Mouse (Mus musculus): ENCODE measurements at regions not wholly inside any gene's neighbourhood (a gene's known extent, or its start where the extent isn't known, plus 50 kb on each side); places are given as distances from the start of the nearest gene placed in this dataset.

DNA sequence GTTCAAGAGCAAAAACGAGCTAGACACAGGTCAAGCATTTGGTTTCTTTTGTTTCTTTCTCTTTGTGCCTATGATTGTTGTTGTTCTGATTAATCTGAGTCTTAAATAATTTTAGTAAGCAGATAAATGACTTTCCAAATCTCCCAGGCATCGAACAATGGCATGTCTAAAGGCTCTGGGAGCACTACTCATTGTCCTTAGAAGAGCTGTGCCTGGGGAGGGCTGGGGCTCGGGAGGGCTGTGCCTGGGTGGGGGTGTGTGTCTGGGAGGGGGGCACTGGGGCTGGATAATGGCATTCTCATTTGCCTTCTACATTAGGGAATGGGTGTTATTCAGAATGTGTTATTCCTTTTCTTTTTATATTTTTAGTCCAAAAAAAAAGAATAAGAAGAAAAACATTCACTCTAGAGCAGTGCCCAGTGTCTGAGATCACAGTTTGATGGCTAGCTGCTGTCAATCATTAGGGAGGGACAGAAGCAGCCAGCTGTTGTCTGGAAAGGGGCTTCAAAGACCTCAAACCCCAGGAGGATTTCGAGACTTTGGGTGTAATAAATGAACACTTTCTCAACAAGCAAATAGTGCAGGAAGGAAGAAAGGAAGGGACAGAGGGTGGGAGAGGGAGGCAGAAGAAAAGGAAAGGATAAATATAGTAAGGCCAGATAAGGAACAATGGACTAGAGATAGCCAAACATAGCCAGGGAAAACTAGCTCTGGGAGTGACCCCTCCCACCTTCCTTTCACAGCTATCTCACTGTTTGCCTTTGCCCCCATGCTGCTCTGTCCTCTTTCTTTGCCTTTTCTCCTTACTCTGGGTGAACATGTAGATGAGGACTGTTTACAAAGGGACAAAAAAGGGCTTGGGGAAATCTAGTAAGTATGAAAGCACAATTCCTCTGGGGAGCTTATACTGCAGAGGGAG is 264.2 kb upstream of the Pcsk5 start:
- Histone ChIP-seq H3K36me3 (no peaks in the 10 kb centered on the region), H3K4me3 (no peak overlapping the region), H3K9me3 (replicated peaks) (no peaks in the 10 kb centered on the region), H3K27ac (ENCODE audit: poor library complexity, severe bottlenecking) (peak overlapping the region; percentile 82), H3K4me1 (replicated peaks) (peaks cover 16% of the 10 kb centered on the region), H3K27me3 (replicated peaks) (no peaks in the 10 kb centered on the region), H3K9ac (no peak overlapping the region), H3K4me2 (peak overlapping the region; percentile 16)
- WGBS, result 18% methylated on average over 4 of the region's 4 CpGs
- peak; percentile 87 for ATAC-seq (ENCODE audit: insufficient number of reproducible peaks, low FRiP score)

DNA sequence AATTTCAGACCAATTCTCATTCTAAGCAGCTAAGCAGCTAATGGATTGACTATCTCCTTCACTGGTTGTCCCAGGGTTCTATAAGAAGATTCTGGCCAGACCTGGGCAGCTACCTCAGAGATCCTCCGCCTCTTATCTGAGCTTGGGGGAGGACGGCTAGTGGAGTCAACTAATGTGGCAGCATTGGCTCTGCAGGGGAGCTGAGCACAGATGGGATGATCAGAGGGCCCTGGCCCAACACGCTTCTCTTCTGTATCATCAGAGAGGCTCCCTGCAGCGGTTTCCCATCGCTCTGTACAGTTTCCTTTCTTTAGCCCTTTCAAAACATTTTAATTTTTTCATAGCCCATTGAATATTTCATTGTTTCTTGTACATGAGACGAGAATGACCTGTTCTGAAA is 245.9 kb upstream of the Pcsk5 start:
- Histone ChIP-seq H3K36me3 (no peaks in the 10 kb centered on the region), H3K4me2 (no peak overlapping the region), H3K4me3 (no peak overlapping the region), H3K27ac (ENCODE audit: poor library complexity, severe bottlenecking) (no peak overlapping the region), H3K27me3 (replicated peaks) (no peaks in the 10 kb centered on the region), H3K9ac (no peak overlapping the region), H3K4me1 (replicated peaks) (no peaks in the 10 kb centered on the region), H3K9me3 (replicated peaks) (no peaks in the 10 kb centered on the region)
- no peak for ATAC-seq (ENCODE audit: insufficient number of reproducible peaks, low FRiP score)
- WGBS, result 55% methylated on average over 6 of the region's 6 CpGs

DNA sequence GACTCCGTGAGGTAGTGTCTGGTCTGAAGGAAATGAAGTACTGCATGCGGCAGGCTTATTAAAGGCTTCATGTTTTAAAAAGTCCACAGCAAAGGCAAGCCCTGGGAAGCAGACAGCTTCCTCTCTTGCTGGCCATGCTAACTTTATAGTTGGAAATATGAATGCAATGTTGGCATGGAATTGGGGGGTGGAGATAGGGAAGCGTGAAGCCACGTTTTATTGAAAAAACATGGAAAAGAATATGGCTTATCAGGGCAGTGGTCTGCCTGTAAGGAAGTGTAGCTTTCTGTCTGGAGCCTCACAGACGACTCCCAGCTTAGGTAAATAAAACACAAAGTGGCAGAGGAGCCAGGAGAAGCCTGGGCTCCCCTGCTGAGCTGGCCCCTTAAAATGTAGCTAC is 231.5 kb upstream of the Pcsk5 start:
- peak overlapping the region; percentile 49; the same call in 1 of the 2 replicates for H3K27ac ChIP-seq (ENCODE audit: poor library complexity, severe bottlenecking)
- H3K4me3 ChIP-seq, result no peak overlapping the region
- peak; percentile 57; the same call in 1 of the 2 replicates for ATAC-seq (ENCODE audit: insufficient number of reproducible peaks, low FRiP score)
- H3K9ac ChIP-seq, result no peak overlapping the region
- peaks cover 20% of the 10 kb centered on the region for H3K4me1 ChIP-seq (replicated peaks)
- no peak overlapping the region for H3K4me2 ChIP-seq
- H3K36me3 ChIP-seq, result no peaks in the 10 kb centered on the region
- H3K9me3 ChIP-seq (replicated peaks), result no peaks in the 10 kb centered on the region
- 42% methylated on average over 5 of the region's 5 CpGs for WGBS
- H3K27me3 ChIP-seq (replicated peaks), result no peaks in the 10 kb centered on the region

DNA sequence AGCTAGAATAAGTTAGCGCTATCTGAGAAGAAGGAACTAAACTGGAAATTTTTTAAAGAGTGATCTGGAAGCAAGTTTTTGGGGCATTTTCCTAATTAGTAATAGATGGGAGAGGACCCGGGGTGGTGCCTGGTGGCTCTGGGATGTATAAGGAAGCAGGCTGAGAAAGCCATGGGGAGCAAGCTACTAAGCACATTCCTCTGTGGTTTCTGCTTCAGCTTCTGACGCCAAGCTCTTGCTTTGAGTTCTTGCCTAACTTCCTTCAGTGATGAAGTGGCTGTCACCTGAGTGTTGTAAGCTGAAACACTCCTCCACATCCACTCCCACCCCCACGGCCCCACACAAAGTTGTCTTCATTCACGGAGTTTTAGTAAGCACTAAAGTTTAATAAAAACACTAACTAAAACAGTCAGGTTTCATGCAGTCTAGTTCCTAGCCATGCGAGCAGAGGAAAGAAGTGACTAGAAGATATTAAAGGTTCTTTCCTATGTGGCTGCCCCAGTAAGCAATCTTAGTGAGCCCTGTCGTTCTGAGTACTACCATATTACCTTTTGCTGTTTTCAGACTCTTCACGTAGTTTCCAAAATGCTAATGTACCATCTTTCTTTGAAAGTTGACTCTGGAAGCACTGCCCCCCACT is 230.5 kb upstream of the Pcsk5 start:
- Histone ChIP-seq H3K9ac (no peak overlapping the region), H3K27ac (ENCODE audit: poor library complexity, severe bottlenecking) (no peak overlapping the region), H3K9me3 (replicated peaks) (no peaks in the 10 kb centered on the region), H3K4me3 (no peak overlapping the region), H3K4me1 (replicated peaks) (peaks cover 19% of the 10 kb centered on the region), H3K27me3 (replicated peaks) (no peaks in the 10 kb centered on the region), H3K36me3 (no peaks in the 10 kb centered on the region), H3K4me2 (no peak overlapping the region)
- WGBS, result 64% methylated on average over 8 of the region's 8 CpGs
- ATAC-seq (ENCODE audit: insufficient number of reproducible peaks, low FRiP score), result no peak

DNA sequence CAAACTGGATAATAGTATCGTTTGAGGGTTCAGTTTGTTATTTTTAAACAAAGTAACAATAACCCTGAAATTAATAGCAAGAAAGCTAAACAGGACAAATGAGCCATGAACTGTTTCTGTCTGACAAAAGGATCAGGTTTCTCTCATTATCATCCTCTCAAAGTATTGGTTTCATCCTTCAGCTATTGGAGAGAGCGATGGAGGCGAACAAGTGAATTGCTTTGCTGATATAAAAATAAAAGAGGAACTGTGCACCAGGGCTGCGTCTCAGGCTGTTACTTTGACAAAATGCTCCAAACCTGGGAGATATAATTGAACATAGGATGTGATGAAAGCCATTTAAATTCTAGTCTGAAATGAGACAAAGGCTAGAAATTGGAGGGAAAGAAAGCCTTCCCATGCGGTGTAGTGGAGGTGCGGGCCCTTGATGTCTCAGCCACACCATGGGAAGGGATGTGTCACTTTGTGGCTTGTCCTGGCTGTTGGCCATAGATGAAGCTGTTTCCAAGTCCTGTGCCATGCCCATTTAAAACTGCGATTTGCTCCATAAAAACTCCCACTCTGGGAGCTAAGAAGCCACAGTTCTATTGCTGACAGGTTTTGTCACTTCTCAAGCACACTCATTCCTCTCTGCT is 219.9 kb upstream of the Pcsk5 start:
- no peak overlapping the region for H3K9ac ChIP-seq
- 82% methylated on average over 7 of the region's 7 CpGs for WGBS
- no peak overlapping the region for H3K4me2 ChIP-seq
- no peaks in the 10 kb centered on the region for H3K36me3 ChIP-seq
- H3K27me3 ChIP-seq (replicated peaks), result no peaks in the 10 kb centered on the region
- H3K9me3 ChIP-seq (replicated peaks), result no peaks in the 10 kb centered on the region
- no peak for ATAC-seq (ENCODE audit: insufficient number of reproducible peaks, low FRiP score)
- H3K4me3 ChIP-seq, result no peak overlapping the region
- H3K4me1 ChIP-seq (replicated peaks), result peaks cover 6% of the 10 kb centered on the region; the same call in 1 of the 2 replicates
- no peak overlapping the region for H3K27ac ChIP-seq (ENCODE audit: poor library complexity, severe bottlenecking)

DNA sequence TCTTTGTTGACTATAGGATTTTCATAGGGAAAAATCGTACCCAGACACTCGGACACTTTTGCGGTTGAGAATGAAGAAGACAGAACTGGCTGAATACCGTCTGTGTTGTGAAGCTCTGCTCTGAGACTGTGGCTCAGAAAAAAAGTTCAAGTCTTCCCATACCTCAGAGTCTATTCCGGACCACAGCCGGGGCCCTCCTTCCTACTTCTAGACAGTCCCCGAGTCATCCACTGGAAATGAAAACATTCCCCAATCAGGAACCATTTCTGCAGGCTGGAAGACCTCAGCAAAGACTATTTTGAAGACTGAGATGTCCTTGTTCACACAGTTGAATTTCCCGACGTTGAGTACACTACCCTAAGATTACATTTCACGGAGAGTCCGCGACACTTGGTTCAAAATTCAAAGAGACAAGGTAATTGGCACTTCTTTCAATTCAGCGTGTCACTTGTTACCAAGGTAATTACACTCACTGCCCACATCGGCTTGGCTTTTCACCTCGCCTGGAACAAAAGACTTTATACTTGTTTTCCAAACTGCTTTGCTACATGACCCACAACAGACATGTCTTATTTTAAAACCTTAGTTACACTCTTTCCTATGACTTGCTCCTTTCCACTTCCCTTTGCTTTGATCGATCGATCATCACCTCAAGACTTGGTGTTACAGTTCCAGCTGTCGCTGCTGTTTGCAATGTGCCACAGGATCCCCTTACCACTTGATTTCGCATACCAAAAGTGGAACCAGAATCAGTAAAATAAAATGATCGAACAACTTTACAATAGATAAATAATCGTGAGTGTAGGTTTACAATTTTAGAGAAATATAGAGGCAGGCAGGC is 219.2 kb upstream of the Pcsk5 start:
- H3K36me3 ChIP-seq, result no peaks in the 10 kb centered on the region
- ATAC-seq (ENCODE audit: insufficient number of reproducible peaks, low FRiP score), result no peak
- no peak overlapping the region for H3K4me3 ChIP-seq
- 75% methylated on average over 21 of the region's 21 CpGs for whole genome bisulfite sequencing
- peaks cover 6% of the 10 kb centered on the region; the same call in 1 of the 2 replicates for H3K4me1 ChIP-seq (replicated peaks)
- no peak overlapping the region for H3K27ac ChIP-seq (ENCODE audit: poor library complexity, severe bottlenecking)
- no peak overlapping the region for H3K9ac ChIP-seq
- no peak overlapping the region for H3K4me2 ChIP-seq
- H3K27me3 ChIP-seq (replicated peaks), result no peaks in the 10 kb centered on the region
- H3K9me3 ChIP-seq (replicated peaks), result no peaks in the 10 kb centered on the region

DNA sequence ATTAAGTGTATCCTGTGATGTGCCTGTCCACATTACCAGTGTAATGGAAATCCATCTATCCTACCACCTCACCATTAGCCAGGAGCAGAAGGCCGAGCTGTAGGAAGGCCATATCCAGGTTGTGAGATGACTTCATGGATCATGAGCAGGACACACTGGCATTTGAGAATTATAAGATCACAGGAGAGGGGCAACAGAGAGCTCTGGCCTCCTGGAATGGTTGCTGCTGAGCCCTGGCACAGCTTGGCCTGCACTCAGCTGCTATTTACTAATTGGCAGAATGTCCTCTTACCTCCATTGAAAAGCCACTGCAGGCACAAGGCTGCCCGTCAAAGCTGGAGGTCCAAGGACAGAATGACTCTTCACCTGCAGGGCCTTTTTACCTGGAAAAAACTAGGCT is 212.9 kb upstream of the Pcsk5 start:
- 86% methylated on average over 2 of the region's 2 CpGs for WGBS
- H3K36me3 ChIP-seq, result no peaks in the 10 kb centered on the region
- no peaks in the 10 kb centered on the region for H3K27me3 ChIP-seq (replicated peaks)
- H3K4me1 ChIP-seq (replicated peaks), result peaks cover 4% of the 10 kb centered on the region; the same call in 1 of the 2 replicates
- ATAC-seq (ENCODE audit: insufficient number of reproducible peaks, low FRiP score), result no peak
- no peak overlapping the region for H3K4me2 ChIP-seq
- no peak overlapping the region for H3K4me3 ChIP-seq
- H3K9ac ChIP-seq, result no peak overlapping the region
- H3K9me3 ChIP-seq (replicated peaks), result no peaks in the 10 kb centered on the region
- no peak overlapping the region for H3K27ac ChIP-seq (ENCODE audit: poor library complexity, severe bottlenecking)

DNA sequence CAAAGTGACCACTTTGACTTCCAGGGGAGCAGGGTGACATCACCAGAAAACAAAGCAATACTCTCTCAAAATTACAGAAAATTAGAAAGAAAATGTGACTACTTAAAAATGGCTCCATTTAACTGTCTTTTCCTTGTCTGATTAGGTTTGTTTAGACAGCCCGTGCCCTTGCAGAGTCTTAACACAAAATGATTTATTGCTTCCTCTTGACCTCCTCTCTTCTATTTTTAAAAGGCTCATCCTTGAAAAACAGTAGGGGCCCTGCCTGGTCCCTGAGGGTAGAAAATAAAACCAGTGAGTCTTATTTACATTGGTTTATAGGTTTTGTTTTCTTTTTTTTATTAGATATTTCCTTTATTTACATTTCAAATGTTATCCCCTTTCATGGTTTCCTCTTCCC is 196.8 kb upstream of the Pcsk5 start:
- no peak for ATAC-seq (ENCODE audit: insufficient number of reproducible peaks, low FRiP score)
- Histone ChIP-seq H3K4me2 (no peak overlapping the region), H3K9me3 (replicated peaks) (no peaks in the 10 kb centered on the region), H3K9ac (no peak overlapping the region), H3K4me3 (no peak overlapping the region), H3K36me3 (no peaks in the 10 kb centered on the region), H3K4me1 (replicated peaks) (no peaks in the 10 kb centered on the region), H3K27me3 (replicated peaks) (no peaks in the 10 kb centered on the region), H3K27ac (ENCODE audit: poor library complexity, severe bottlenecking) (no peak overlapping the region)
- 37% methylated on average over 1 of the region's 1 CpGs for WGBS

DNA sequence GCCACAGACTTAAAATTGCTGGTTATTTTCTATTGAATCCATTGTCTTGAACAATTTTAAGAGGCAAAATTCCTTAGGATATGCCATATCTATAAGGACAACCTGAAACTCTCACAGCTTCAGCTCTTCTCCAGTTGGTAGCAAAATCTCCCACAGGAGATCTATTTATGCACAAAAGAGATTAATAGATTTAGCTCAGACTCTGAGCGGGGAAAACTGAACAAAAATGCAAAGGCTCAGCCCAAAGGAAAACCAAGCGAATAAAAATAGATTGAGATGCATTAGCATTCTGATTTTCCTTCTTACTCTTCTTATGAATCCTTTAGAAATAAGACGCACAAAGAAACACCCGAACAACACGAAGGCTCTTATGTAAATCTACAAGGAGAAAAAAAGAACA is 196.2 kb upstream of the Pcsk5 start:
- no peaks in the 10 kb centered on the region for H3K36me3 ChIP-seq
- no peaks in the 10 kb centered on the region for H3K9me3 ChIP-seq (replicated peaks)
- H3K4me2 ChIP-seq, result no peak overlapping the region
- H3K9ac ChIP-seq, result no peak overlapping the region
- no peak overlapping the region for H3K4me3 ChIP-seq
- 82% methylated on average over 5 of the region's 5 CpGs for WGBS
- no peaks in the 10 kb centered on the region for H3K4me1 ChIP-seq (replicated peaks)
- ATAC-seq (ENCODE audit: insufficient number of reproducible peaks, low FRiP score), result no peak
- no peak overlapping the region for H3K27ac ChIP-seq (ENCODE audit: poor library complexity, severe bottlenecking)
- H3K27me3 ChIP-seq (replicated peaks), result no peaks in the 10 kb centered on the region

DNA sequence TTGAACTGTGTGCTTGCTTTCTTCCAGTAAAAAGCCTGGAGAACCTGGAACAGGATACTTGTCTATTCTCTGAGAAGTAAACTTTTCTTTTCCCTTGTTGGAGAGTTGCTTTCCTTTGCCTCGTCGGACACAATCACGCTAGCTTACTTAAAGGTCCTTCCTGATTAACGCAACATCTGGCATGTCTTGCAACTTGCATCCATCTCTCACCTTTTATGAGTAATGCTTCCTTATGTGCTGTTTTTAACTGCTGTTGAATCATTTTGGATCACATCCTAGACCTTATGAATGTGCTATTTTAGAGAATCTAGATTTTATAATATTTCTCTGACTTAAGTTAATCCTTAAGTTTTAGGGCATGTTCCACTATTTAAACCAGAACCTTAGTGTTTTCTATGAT is 188.4 kb upstream of the Pcsk5 start:
- Histone ChIP-seq H3K9me3 (replicated peaks) (no peaks in the 10 kb centered on the region), H3K27me3 (replicated peaks) (no peaks in the 10 kb centered on the region), H3K9ac (no peak overlapping the region), H3K36me3 (no peaks in the 10 kb centered on the region), H3K27ac (ENCODE audit: poor library complexity, severe bottlenecking) (no peak overlapping the region), H3K4me1 (replicated peaks) (no peaks in the 10 kb centered on the region), H3K4me2 (no peak overlapping the region), H3K4me3 (no peak overlapping the region)
- 82% methylated on average over 4 of the region's 4 CpGs for WGBS
- no peak for ATAC-seq (ENCODE audit: insufficient number of reproducible peaks, low FRiP score)

DNA sequence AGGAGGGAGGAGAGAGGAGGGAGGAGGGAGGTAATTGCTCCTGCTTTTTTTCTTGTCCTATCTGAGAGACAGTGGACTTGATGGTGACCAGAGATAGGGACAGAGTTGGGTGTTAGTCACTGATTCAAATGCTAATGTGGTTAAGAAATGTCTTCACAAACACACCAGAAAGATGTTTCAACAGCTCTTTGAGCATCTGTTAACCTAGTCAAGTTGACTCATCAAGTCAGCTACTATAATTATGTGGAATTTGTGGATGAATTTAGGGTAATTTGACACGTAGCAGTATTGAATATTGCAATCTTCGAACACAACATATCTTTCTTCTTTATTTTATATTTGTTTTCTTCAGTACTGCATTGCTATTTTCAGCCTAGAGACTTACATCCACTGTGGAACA is 182.9 kb upstream of the Pcsk5 start:
- H3K27me3 ChIP-seq (replicated peaks), result no peaks in the 10 kb centered on the region
- H3K9me3 ChIP-seq (replicated peaks), result no peaks in the 10 kb centered on the region
- no peak overlapping the region for H3K9ac ChIP-seq
- no peak overlapping the region for H3K4me2 ChIP-seq
- no peaks in the 10 kb centered on the region for H3K4me1 ChIP-seq (replicated peaks)
- no peak for ATAC-seq (ENCODE audit: insufficient number of reproducible peaks, low FRiP score)
- no peak overlapping the region for H3K27ac ChIP-seq (ENCODE audit: poor library complexity, severe bottlenecking)
- no peak overlapping the region for H3K4me3 ChIP-seq
- 77% methylated on average over 2 of the region's 2 CpGs for WGBS
- no peaks in the 10 kb centered on the region for H3K36me3 ChIP-seq

Data from heart, embryonic 12.5 days (tissue).